In genomic region chr7:126807405-126807804, GRCm38 (mm10) we compare ENCODE assay signal across 11 mouse cellular contexts. TPM values are rescaled to one million over a fixed set of nuclear protein-coding genes. Genes with fewer than 3 reads are reported as not detected.
A peak's percentile ranks its signal among the peaks of the same experiment; 100 is the strongest.
DNase-seq lines count a peak whose midpoint lies in the region; ATAC-seq and TF ChIP-seq lines count a peak whose summit lies in the region.
"Had no signal": no experiment of that assay in that cellular context is flagged by ENCODE, and none has a peak within 500 bp of the region (broad histone marks: within the 10 kb centered on the region; RNA-seq: fewer than 3 reads in every experiment).

No protein-coding gene starts in this region.

- H3K79me2 ChIP-seq in myocyte (ENCODE audit: control insufficient read depth, insufficient read depth) = no peaks in the 10 kb centered on the region

- H3K4me2 ChIP-seq in kidney, embryonic 16.5 days (replicated peaks; ENCODE audit: low read depth, low read length) = peak overlapping the region; percentile 86; the same call in 1 of the 2 replicates
- peak overlapping the region; percentile 88 for H3K4me2 ChIP-seq in forebrain, embryonic 13.5 days
- peak overlapping the region; percentile 67 for H3K4me2 ChIP-seq in myocyte (ENCODE audit: low read depth)

- peak overlapping the region; percentile 6; the same call in 1 of the 2 replicates for H3K27ac ChIP-seq in kidney, embryonic 16.5 days (ENCODE audit: low read length)
- H3K27ac ChIP-seq in kidney, adult 2 months (ENCODE audit: insufficient read depth, low read depth, low read length) = no peak overlapping the region
- no peak overlapping the region for H3K27ac ChIP-seq in bone marrow, adult 2 months (ENCODE audit: control insufficient read depth, insufficient read depth, low read depth, low read length, poor library complexity)
- no peak overlapping the region for H3K27ac ChIP-seq in forebrain, embryonic 13.5 days

- H3K27me3 ChIP-seq in kidney, embryonic 16.5 days (ENCODE audit: insufficient read depth, low read length) = no peaks in the 10 kb centered on the region
- no peaks in the 10 kb centered on the region for H3K27me3 ChIP-seq in kidney, adult 2 months (replicated peaks; ENCODE audit: control insufficient read depth, insufficient read depth, low read length)
- H3K27me3 ChIP-seq in forebrain, embryonic 13.5 days = no peaks in the 10 kb centered on the region
- H3K27me3 ChIP-seq in myocyte (ENCODE audit: control insufficient read depth, insufficient read depth, insufficient read length) = no peaks in the 10 kb centered on the region

- H3K4me1 ChIP-seq in kidney, embryonic 16.5 days (ENCODE audit: insufficient read depth, low read length) = peaks cover 21% of the 10 kb centered on the region
- H3K4me1 ChIP-seq in kidney, adult 2 months (ENCODE audit: control insufficient read depth, insufficient read depth, low read length) = no peaks in the 10 kb centered on the region
- peaks cover 4% of the 10 kb centered on the region for H3K4me1 ChIP-seq in bone marrow, adult 2 months (ENCODE audit: control insufficient read depth, insufficient read depth, low read length)
- peaks cover 23% of the 10 kb centered on the region for H3K4me1 ChIP-seq in forebrain, embryonic 13.5 days

- H3ac ChIP-seq in myocyte (ENCODE audit: control insufficient read depth, insufficient read length) = peak overlapping the region; percentile 21

- H3K36me3 ChIP-seq in kidney, embryonic 16.5 days (ENCODE audit: insufficient read depth, low read length) = no peaks in the 10 kb centered on the region
- H3K36me3 ChIP-seq in kidney, adult 2 months (ENCODE audit: control insufficient read depth, insufficient read depth, low read length) = no peaks in the 10 kb centered on the region
- H3K36me3 ChIP-seq in forebrain, embryonic 13.5 days (ENCODE audit: poor library complexity, severe bottlenecking) = peaks cover 29% of the 10 kb centered on the region; the same call in 1 of the 2 replicates
- H3K36me3 ChIP-seq in myocyte (ENCODE audit: control insufficient read depth, insufficient read depth) = no peaks in the 10 kb centered on the region

- peak overlapping the region; percentile 78; the same call in 1 of the 2 replicates for H3K9ac ChIP-seq in kidney, embryonic 16.5 days (replicated peaks; ENCODE audit: low read length)
- peak overlapping the region; percentile 92 for H3K9ac ChIP-seq in forebrain, embryonic 13.5 days

- 67% methylated on average over 4 of the region's 4 CpGs for WGBS in kidney, embryonic 16.5 days
- WGBS in kidney, adult 2 months = 65% methylated on average over 4 of the region's 4 CpGs
- WGBS in bone marrow, adult 2 months = 61% methylated on average over 4 of the region's 4 CpGs
- WGBS in forebrain, embryonic 13.5 days = 78% methylated on average over 4 of the region's 4 CpGs

- no peaks in the 10 kb centered on the region for H3K9me3 ChIP-seq in kidney, embryonic 16.5 days (ENCODE audit: low read length)
- H3K9me3 ChIP-seq in forebrain, embryonic 13.5 days (replicated peaks) = no peaks in the 10 kb centered on the region

- no peak for TF ChIP-seq CTCF in kidney, adult 2 months (conservative IDR thresholded peaks at IDR 0.05; ENCODE audit: insufficient read depth, insufficient read length, low read depth, low read length)
- no peak for TF ChIP-seq CTCF in bone marrow, adult 2 months (IDR thresholded peaks at IDR 0.05; ENCODE audit: control insufficient read depth, insufficient read depth, low read length)

- ATAC-seq in kidney, embryonic 16.5 days (ENCODE audit: low FRiP score, low TSS enrichment) = no peak
- no peak for ATAC-seq in forebrain, embryonic 13.5 days

- no peak for TF ChIP-seq POLR2A in kidney, adult 2 months (IDR thresholded peaks at IDR 0.05; ENCODE audit: low read depth, low read length)
- no peak for TF ChIP-seq POLR2A in bone marrow, adult 2 months (IDR thresholded peaks at IDR 0.05; ENCODE audit: borderline replicate concordance, control insufficient read depth, low read depth, low read length)
- peak; percentile 14 for TF ChIP-seq POLR2A in myocyte (IDR thresholded peaks at IDR 0.05; ENCODE audit: insufficient read length, low read depth)

- DNase-seq in kidney, adult 2 months = no peak
- DNase-seq in left cerebral cortex, adult 18-20 months (ENCODE audit: low spot score in 2 of 2) = no peak
- DNase-seq in spleen, adult 18-20 months = no peak
- DNase-seq: layer of hippocampus, postnatal 36 days; thymus, adult 18-20 months had no signal

- no peak overlapping the region; the same call in 1 of the 2 replicates for H3K4me3 ChIP-seq in kidney, embryonic 16.5 days (ENCODE audit: low read length)
- H3K4me3 ChIP-seq in kidney, adult 2 months (ENCODE audit: insufficient read depth, low read depth, low read length) = no peak overlapping the region
- peak overlapping the region; percentile 2 for H3K4me3 ChIP-seq in bone marrow, adult 2 months (replicated peaks; ENCODE audit: control insufficient read depth, low read depth, low read length)
- peak overlapping the region; percentile 75; the same call in 1 of the 2 replicates for H3K4me3 ChIP-seq in forebrain, embryonic 13.5 days
- H3K4me3 ChIP-seq in myocyte = peak overlapping the region; percentile 65

TF ChIP-seq in myocyte, 11 proteins besides CTCF, POLR2A, EP300 and RAD21:
- peak; percentile 54 for TF ChIP-seq REST (IDR thresholded peaks at IDR 0.05; ENCODE audit: insufficient read depth, insufficient read length)
- TF ChIP-seq MYOG (IDR thresholded peaks at IDR 0.05; ENCODE audit: control insufficient read depth in 1 of 3, insufficient read depth in 1 of 3, insufficient read length in 2 of 3, low read depth in 2 of 3) = no peak
- TF ChIP-seq USF1 (IDR thresholded peaks at IDR 0.05; ENCODE audit: low read depth) = no peak

RNA-seq across cellular contexts. Expression of gene Fam57b, which starts 9.9 kb away (rescaled TPM):
- polyA plus RNA-seq in kidney, embryonic 16.5 days (2015; fragmentation: Nextera tagmentation; extraction: Ambion mirVana) = 0.19 and 0.52 TPM in 2 replicates
- polyA plus RNA-seq in kidney, adult 2 months (2012; rRNA removed) = 4.2 and 6.3 TPM in 2 replicates
- polyA plus RNA-seq in bone marrow, adult 2 months (2011; ENCODE audit: insufficient read depth, insufficient read length, low replicate concordance, missing spikeins) = 1.9 TPM in 1 of 2 replicates, not detected in the other
- 27.0 and 30.0 TPM in 2 replicates for polyA plus RNA-seq in forebrain, embryonic 13.5 days (2015; fragmentation: Nextera tagmentation; extraction: Ambion mirVana)
- 0.94 TPM for polyA plus RNA-seq in myocyte (2012; fragmentation: generic; extraction: Trizol)
- 10 to 100 TPM; 63.0 to 65.5 TPM for total RNA-seq in left cerebral cortex, adult 18-20 months (2021)

RNA-seq across cellular contexts. Expression of gene Ppp4c, which starts 15.1 kb away (rescaled TPM):
- polyA plus RNA-seq in kidney, embryonic 16.5 days (2015; fragmentation: Nextera tagmentation; extraction: Ambion mirVana) = 267 and 271 TPM in 2 replicates
- 135 and 145 TPM in 2 replicates for polyA plus RNA-seq in kidney, adult 2 months (2012; rRNA removed)
- polyA plus RNA-seq in bone marrow, adult 2 months (2011; ENCODE audit: insufficient read depth, insufficient read length, low replicate concordance, missing spikeins) = 90.6 and 130 TPM in 2 replicates
- polyA plus RNA-seq in forebrain, embryonic 13.5 days (2015; fragmentation: Nextera tagmentation; extraction: Ambion mirVana) = 246 and 258 TPM in 2 replicates
- 113 TPM for polyA plus RNA-seq in myocyte (2012; fragmentation: generic; extraction: Trizol)
- total RNA-seq in left cerebral cortex, adult 18-20 months (2021) = 10 to 100 TPM; 48.3 to 48.5 TPM

RNA-seq across cellular contexts. Expression of gene 4930451I11Rik, which starts 24.0 kb away (rescaled TPM):
- not detected in 2 replicates for polyA plus RNA-seq in kidney, embryonic 16.5 days (2015; fragmentation: Nextera tagmentation; extraction: Ambion mirVana)
- polyA plus RNA-seq in kidney, adult 2 months (2012; rRNA removed) = 0.46 TPM in 1 of 2 replicates, not detected in the other
- polyA plus RNA-seq in bone marrow, adult 2 months (2011; ENCODE audit: insufficient read depth, insufficient read length, low replicate concordance, missing spikeins) = not detected in 2 replicates
- polyA plus RNA-seq in forebrain, embryonic 13.5 days (2015; fragmentation: Nextera tagmentation; extraction: Ambion mirVana) = not detected in 2 replicates
- not detected for polyA plus RNA-seq in myocyte (2012; fragmentation: generic; extraction: Trizol)
- total RNA-seq in left cerebral cortex, adult 18-20 months (2021) = not detected
- total RNA-seq: adrenal gland, adult 18-20 months; layer of hippocampus, postnatal 36 days had no signal
- polyA plus RNA-seq: neural tube, embryonic 14.5 days had no signal

RNA-seq across cellular contexts. Expression of gene Tbx6, which starts 26.1 kb away (rescaled TPM):
- 0.29 and 0.78 TPM in 2 replicates for polyA plus RNA-seq in kidney, embryonic 16.5 days (2015; fragmentation: Nextera tagmentation; extraction: Ambion mirVana)
- polyA plus RNA-seq in kidney, adult 2 months (2012; rRNA removed) = 2.1 and 2.2 TPM in 2 replicates
- 7.5 and 13.7 TPM in 2 replicates for polyA plus RNA-seq in bone marrow, adult 2 months (2011; ENCODE audit: insufficient read depth, insufficient read length, low replicate concordance, missing spikeins)
- 0.43 and 0.55 TPM in 2 replicates for polyA plus RNA-seq in forebrain, embryonic 13.5 days (2015; fragmentation: Nextera tagmentation; extraction: Ambion mirVana)
- polyA plus RNA-seq in myocyte (2012; fragmentation: generic; extraction: Trizol) = 0.23 TPM
- under 1 TPM; 0.56 to 0.63 TPM for total RNA-seq in left cerebral cortex, adult 18-20 months (2021)

RNA-seq across cellular contexts. Expression of gene Ypel3, which starts 30.6 kb away (rescaled TPM):
- polyA plus RNA-seq in kidney, embryonic 16.5 days (2015; fragmentation: Nextera tagmentation; extraction: Ambion mirVana) = 95.8 and 101 TPM in 2 replicates
- polyA plus RNA-seq in kidney, adult 2 months (2012; rRNA removed) = 290 and 371 TPM in 2 replicates
- 236 and 411 TPM in 2 replicates for polyA plus RNA-seq in bone marrow, adult 2 months (2011; ENCODE audit: insufficient read depth, insufficient read length, low replicate concordance, missing spikeins)
- polyA plus RNA-seq in forebrain, embryonic 13.5 days (2015; fragmentation: Nextera tagmentation; extraction: Ambion mirVana) = 124 and 143 TPM in 2 replicates
- polyA plus RNA-seq in myocyte (2012; fragmentation: generic; extraction: Trizol) = 82.2 TPM
- 100 to 1,000 TPM; 282 to 325 TPM for total RNA-seq in left cerebral cortex, adult 18-20 months (2021)

Comparison
In these comparisons a context has a peak if more than half of its experiments do, and no peak if none do; other contexts are left out.
1. H3K4me3 ChIP-seq: peak in bone marrow, adult 2 months (single experiment), forebrain, embryonic 13.5 days (single experiment) and myocyte (single experiment); none in kidney, embryonic 16.5 days (single experiment) and kidney, adult 2 months (single experiment).
2. Peak in every context shown above with its lines, with median percentiles within 50 percentile points of each other: H3K4me2 ChIP-seq.